Mouse (Mus musculus) cerebellum, postnatal 4 days (tissue): ENCODE measurements at regions not wholly inside any gene's neighbourhood (a gene's known extent, or its start where the extent isn't known, plus 50 kb on each side); places are given as distances from the start of the nearest gene placed in this dataset.
A peak's percentile ranks its signal among the peaks of the same experiment; 100 is the strongest.
"Not testable (repeated sequence)": the region's sequence is repeated elsewhere in the genome, so short reads cannot be mapped to it uniquely, and the experiment has no call there.

Source experiments
- DNase-seq, 2 experiments: peaks; one replicate each; pipeline ENCODE4 v3.0.0; 2022; ENCODE audit warnings: low spot score in 2 of 2, mixed read lengths in 1 of 2

DNA sequence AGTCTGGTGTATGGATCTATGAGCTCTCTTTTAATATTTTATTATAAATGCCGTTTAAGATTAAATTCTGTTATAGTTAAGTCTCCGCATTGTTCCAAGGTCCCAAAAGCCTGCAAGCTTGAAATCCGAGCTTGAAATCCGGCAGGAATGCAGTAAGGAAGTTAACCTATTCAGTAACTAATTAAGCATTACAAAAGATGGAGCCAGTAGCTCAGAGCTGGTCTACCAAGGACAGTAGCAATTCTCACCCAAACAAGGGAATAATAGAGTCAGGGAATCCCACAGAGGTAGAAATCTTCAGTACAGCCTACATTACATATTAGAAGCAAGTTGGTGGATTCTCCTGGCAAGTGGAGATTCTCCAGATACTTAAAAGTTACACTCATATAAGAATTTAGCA, 325.0 kb downstream of the Phf3 start:
- not testable (repeated sequence) for DNase-seq

DNA sequence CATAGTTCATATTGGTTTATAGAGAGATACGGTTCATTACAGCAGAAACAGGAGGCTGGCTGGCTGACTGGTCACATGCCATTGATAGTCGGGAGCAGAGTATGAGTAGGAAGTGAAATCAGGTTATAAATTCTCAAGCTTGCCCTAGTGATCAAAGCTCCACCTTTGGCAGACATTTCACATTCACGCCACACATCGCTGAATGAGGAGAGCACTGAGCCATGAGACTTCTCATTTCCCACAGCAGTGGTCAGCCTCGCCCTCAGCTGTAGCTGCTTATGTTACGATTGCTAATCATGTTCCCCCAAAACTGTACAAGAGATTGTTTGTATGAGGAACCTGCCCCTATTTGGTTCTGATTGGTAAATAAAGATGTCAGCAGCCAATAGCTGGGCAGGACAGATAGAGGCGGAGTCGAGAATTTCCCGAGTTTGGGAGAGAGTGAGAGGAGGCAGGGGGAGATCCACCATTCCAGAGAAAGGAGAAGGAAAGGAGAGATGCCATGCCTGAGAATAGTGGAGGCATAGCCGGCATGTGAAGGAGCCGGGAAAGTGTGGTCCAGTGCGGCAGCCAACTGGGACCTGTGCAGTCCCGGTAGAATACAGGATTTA, 333.5 kb downstream of the Phf3 start:
- no peak for DNase-seq

DNA sequence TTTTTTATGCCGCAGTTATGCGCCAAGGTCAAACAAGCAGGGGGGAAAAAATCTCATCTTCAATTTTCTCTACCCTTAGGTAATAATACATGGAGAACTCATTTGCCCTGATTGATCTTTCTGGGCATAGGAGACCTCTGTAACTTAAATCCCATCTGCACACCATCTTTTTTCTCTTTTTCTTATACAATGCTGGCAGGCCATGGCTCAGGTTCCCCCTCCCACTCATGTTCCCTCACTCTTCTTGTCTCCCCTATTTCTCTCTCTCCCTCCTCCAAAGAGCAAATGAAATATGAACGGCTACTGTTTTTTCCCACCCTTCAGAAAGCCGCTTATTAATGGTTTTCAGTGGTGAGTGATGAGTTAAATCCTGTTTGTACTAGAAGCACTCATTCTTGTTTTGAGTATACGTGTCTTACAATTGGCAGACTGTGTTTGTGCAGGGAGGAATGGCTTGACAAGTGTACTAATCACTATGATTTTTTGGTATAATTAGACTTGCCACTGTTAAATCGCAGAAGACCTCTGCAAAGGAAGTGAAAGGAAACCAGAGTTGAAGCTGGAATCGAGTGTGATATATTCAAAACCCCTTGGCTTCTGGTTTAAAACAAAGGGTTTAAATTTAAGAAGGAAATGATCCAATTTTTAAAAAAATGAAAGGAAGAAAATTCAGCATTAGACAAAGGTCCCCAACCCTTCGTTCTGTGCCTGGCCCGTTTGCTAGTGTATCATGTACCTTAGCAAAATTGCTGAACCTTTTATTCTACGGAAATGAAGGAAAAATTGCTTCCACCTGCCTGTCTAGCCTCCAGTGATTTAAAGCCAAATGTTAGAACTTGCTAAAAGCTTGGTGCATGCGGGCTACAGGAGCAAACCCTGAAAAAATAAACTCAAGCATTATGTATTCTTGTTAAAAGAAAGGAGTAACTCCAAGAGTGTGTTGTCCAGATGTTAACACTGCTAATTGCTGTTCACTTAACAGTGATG, 336.4 kb downstream of the Phf3 start:
- no peak for DNase-seq

DNA sequence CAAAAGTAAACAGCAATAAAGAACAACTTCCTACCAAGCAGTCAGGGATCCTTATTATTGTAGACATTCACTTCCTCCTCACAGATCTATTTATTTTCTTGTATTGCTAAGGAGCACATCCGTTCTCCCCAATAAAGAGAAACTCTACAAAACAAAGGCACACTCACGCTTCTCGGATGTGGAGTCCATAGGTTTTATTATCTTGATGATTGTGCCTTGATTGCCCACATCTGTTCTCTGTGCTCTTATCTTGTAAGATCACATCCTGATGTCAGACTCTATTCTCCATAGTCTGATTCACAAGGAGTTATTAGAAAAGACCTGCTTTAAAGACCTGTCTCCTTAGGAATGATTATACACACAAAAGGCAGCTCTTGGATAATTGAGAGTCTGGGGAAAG, 356.4 kb downstream of the Phf3 start:
- no peak for DNase-seq

DNA sequence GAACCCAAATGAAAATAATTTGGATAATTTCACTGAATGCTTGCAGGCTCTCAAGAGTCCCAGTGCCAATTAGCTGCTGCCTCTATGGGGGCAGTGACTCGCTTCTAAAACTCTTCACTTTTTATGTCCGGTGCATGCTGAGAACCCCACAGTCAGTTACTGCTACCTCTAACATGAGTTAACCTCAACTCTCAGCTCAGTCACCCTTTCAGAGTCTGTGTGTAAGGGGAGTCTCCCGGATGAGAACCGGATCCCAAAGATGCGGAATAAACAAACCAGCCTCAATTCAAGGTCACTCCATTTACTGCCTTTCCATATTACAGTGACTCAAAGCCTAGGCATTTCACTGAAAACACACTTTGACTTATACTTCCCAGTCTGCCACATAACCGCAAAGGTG, 357.9 kb downstream of the Phf3 start:
- no peak for DNase-seq

DNA sequence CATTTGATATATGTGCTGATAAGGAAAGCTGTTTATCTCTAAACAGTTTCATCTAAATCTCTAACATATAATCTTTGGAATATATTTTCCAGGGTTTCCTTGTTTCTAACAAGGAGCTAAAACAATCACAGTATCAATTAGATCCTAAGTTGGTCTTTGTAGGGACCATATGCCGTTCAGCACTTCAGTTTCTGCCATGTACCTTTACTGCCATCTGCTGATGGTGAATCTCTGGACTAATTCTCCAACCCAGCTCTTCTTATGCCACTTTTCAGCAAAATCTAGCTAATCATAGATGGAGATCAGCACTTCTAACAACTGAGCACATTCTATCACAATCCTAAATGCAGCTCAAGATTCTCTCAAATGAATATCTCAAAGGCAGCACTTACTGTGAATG, 370.5 kb downstream of the Phf3 start:
- peak in 1 of 2 experiments; percentile 28 for DNase-seq

DNA sequence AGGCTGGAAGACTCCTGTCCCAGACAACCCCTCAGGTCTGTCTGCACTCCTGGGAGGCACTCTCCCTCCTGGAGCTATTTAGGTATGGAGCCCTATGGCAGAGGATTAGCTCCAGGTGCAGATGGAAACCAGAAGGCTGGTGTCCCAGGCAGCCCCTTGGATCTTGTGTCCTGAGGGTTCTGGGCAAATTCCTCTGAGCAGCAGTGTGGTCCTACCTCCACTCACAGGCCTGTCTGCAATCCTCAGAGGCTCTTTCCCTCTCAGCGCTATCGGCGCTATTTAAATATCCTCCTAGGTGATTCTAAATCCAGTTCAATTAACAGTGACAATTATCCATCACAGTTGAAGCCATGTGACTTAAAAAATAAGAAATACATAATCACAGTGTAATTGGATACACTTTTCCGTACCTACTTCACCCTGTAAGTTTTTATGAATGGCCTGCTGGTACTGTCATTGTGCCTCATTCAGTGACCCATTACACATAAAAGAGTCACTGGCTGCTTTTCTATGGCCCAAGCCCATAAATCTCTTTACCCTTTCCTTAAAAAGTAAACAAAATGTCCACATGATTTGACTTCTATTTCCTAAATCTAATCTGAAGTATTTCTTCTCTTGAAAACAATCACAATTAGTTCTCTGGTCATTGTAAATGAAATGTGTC, 413.3 kb downstream of the Phf3 start:
- DNase-seq: no peak

DNA sequence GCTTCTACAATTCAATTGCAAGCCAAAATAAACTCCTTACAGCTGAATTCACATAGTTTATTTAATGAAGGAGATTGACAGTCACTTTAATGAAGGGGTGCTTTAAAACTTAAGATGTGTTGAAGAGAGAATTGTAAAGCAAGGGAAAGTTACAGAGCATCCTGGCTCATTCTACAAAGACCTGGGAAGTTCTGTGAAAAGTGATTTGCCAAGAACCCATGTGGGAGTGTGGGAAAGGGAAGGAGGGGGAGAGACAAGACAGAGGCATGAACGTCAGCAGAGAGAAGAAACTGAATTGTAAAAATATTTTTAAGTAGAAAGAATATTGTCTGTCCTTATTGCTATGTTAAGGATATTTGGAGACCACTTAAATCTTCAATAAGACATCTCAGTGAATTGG, 435.8 kb downstream of the Phf3 start:
- DNase-seq: no peak

DNA sequence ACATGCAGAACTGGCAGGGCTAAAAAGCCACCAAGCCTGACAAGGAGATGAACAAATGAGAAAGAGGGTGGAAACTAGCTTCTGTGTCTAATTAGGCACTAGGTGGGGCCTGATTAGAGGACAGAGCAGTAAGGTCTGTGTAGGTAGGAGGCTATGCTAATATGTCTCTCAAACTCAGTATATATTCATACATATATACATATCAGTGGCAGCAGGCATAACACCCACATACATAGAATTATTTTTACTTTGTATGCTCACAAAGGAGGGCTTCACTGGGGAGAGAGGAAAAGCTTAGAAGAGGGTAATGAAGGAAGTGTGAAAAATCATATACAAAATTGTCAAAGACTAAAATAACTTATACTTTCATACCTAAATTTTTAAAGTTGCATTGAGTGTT, 457.1 kb downstream of the Phf3 start:
- no peak for DNase-seq

DNA sequence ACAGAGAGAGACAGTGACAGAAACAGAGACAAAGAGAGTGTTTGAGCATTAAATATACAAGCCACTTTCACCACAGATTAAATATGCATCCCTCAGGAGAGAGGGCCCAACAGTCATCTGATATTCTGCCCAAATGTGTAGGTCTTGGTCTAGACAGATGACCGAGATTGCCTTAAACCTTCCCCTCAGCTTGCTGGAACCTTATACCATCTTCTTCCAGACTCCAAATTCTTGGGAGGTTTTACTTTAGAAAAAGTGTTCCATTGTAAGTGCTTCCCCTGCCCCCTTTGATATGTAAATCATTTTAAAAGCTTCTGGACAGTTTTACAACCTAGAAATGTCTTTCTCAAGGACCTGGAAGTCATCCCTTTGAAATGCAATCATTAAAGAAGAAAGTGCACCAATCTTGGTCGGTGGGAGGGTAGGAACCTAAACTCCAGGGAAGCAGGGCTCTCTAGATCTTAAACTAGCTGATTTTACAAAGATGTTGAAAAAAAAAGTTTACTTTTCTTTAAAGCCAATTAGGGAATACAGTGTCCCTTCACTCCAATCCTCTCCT, 458.8 kb downstream of the Phf3 start:
- no peak for DNase-seq
